Mouse (Mus musculus) lung, postnatal 0 days (tissue): ENCODE measurements around the gene Grin2c.

Source experiments
- CTCF ChIP-seq: IDR thresholded peaks from 2 replicates; pipeline ENCODE4 v1.5.1; 2016; ENCODE audit warnings: antibody characterized with exemption, mild to moderate bottlenecking
- EP300 ChIP-seq: IDR thresholded peaks from 2 replicates; pipeline ENCODE4 v1.6.1; 2016; ENCODE audit warnings: antibody characterized with exemption, mild to moderate bottlenecking, control low read depth

GRCm38 (mm10) chr11:115297214-115297826 lies 30.3 kb upstream of the Grin2c start, which contains the start of gene Fads6:
- TF ChIP-seq CTCF (peak; percentile 69), EP300 (no peak)
